Mouse (Mus musculus): ENCODE data around the gene Pik3c2g.
"Not testable (repeated sequence)": the region's sequence is repeated elsewhere in the genome, so short reads cannot be mapped to it uniquely, and the experiment has no call there.

Gene Pik3c2g

DNA sequence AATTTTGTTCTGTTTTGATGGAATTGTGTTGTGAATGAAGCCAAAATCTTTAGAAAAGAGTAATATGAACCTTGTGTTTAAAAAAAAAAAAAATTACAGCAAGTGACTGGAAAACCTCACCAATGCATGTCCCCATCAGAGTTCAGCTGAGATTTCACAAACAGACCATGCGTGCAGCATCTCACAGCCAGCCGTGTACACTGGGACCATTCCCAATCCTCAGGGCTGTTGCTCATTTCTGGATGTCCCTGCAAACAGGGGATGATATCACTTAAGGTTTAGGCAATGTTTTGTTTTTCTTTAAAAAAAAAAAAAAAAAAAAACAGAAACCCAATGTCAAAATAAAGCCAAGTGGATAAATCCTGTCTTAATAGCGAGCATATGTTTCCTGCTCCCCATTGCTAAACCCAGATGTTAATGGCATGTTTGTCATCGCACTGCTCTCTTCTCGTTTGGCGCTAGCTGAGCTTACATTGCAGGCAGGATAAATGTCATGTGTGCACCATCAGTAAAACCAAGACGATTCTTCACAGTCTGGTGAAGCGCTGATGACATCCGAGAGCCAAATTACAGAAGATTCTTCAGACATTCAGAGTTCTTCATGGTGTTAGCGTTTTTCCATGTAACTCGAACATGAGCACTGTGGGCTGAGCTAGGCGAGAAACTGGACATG lies 322.1 kb downstream of the Pik3c2g start:
- in situ Hi-C loops (cut with MboI, MseI) = no loop called here

DNA sequence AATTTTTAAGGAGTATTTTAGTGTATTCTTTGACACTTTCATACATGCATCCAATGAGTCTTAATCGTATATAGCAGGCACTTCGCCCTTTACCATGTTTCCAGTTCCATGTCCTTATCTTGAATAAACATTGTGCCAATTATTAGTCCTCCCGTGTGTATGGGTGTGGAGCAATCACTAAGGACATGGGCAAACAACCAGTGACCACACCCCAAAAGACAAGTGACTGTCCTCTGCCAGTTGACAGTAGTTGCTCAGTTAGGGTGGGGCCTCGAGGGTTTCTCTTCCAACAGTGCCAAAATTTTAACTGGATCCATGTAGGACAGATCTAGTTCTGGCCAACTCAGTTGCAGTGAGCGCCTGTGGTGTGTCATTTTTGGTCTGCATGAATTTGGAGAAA lies 341.7 kb downstream of the Pik3c2g start:
- in situ Hi-C loops (cut with MboI, MseI) = no loop called here

DNA sequence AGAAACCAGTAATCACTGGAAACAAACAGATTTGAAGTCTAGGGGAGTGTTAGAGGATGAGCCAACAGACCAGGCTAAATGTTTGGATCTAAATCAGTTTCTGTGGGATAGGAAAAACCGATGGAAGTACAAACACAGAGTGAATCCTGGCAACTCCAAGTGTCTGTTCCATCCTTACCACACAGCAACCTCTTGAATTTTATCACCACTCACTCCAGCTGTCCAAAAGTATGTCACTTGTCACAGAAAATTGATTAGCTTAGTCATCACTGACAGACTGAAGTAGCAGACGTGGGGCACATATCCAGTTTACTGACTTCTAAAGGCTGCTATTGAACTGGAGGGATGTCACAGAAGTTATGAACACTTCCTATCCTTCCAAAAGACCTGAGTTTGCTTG lies 347.8 kb downstream of the Pik3c2g start:
- in situ Hi-C loops (cut with MboI, MseI) = no loop called here

DNA sequence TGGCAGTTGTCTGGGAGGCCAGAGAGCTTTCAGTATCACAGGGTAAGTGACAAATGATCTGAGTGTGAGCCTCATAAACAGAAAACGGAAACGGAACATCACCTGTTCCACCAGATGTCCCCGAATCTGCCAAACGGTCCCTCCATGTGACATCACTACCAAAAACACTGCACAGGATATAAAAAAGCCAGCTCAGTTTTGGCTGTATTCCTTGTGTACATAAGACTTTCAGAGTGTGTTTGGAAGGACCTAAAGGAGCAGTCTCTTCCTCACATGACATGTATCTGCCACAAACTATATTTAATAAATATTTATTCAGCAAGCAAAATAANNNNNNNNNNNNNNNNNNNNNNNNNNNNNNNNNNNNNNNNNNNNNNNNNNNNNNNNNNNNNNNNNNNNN lies 350.6 kb downstream of the Pik3c2g start:
- in situ Hi-C loops (cut with MboI, MseI) = not testable (repeated sequence)

DNA sequence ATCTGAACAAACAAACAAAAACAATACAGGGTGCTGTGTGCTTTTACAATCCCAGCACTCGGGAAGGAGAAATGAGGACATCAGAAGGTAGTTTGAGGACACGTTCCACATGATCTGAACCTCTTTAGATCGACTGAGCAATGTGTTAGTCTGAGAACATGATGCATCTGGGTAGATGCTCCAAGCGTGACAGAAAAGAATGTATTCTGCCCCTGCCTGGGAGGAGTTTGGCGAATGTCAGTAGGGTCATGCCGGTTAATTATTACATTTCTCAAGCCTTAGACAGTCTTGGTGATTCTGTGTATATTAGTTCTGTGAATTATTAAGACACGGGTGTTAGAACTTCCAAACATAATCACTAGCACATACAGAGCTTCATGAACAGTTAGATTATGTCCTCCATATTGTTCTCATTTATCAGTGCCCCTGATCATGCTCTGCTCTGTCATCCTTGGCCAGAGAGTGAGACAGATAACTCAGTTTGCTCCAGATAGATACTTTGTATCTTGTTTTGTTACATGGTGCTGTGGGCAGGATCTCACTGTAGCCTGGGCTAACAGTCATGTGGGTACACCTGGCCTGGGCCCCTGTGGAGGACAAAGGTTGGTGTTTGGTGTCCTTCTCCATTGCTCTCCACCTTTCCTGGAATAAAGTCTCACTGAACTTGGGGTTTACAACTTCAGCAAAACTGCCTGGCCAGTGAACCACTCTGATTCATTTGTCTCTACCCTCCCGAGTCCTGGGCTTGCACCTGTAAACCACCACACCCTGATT lies 360.3 kb downstream of the Pik3c2g start:
- in situ Hi-C loops (cut with MboI, MseI) = no loop called here

DNA sequence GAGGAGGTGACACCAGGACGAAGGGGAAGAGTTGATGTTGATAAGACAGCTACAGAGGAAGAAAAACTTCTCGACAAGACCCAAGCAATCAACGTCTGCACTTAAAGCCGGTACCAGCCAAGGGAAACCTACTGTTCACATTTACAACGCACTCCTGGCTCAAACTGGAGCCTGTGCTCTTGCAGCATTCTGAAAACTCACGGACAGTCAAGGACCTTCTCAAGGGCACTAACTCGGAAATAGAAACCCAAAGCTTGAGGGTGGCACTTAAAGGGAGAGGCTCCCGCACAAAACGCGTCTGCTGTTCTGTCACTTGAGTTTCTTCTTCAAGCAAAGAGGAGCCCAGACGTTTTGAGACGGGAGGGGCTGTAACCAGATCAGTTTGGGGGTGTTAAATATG lies 366.6 kb downstream of the Pik3c2g start:
- in situ Hi-C loops (cut with MboI, MseI) = no loop called here

DNA sequence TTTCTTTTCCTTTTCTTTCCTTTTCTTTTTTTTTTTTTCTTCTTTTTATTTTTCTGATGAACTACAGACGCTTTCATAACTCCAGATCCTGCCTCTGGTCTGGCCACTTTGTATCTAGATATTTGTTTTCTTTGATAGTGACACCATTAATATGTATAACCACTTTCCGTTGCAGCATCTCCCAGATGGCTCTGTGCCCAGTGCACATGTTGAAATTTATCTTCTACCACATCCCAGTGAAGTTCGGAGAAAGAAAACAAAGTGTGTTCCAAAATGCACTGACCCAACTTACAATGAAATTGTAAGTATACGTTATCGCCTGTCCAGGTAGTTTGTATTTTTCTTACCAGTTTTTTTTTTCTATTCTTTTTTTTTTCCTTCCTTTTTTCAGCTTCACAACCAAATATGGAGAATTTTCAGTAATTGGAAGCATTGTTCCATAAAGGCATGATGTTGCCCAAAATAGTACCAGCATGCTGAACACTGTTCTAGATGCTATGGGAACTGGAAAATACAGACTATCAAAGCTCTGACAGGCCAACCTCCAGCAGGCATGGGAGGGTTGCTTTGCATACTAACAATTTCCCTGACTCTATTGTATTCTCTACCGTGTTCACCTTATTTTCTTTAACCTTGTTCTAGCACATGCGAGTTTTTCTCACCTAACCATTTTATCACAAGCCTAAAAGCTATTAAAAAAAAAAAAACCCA lies 370.7 kb downstream of the Pik3c2g start:
- in situ Hi-C loops (cut with MboI, MseI) = no loop called here

DNA sequence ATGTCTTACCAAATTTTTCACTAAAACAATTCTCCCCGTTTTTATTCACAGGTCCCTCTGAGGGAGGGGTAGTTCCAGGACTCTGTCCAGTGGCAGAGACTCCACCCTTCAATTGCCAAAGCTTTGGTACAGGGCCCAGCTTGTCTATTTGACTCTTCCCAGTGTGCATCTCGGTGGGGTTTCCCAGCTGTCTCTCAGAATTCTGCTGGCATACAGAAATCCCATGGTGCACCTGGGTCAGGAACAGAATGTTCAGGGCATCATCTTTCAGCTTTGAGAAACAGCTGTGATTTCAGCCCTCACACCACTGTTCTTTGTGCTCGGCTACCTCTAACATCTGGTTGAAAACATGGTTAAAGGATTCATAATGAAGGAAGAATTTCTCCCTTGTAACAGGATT lies 376.8 kb downstream of the Pik3c2g start:
- in situ Hi-C loops (cut with MboI, MseI) = no loop called here

DNA sequence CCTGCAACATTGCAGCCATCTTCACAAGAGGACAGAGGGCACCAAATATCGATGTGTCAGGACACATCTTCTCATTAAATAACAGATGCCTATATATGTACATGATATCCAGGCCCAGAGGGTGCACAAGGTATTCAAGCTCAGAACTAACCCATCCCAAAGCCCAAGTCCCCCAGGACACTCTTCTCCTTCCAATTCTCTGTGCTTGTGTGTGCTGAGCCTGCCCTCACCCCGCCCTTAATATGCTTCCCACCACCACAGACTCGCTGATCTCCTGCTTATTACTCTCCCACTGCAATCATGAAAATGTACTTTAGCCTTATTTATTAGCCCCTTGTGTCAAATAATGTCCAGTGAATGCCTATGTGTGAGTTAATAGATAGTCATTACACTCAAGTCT lies 377.9 kb downstream of the Pik3c2g start:
- in situ Hi-C loops (cut with MboI, MseI) = no loop called here

DNA sequence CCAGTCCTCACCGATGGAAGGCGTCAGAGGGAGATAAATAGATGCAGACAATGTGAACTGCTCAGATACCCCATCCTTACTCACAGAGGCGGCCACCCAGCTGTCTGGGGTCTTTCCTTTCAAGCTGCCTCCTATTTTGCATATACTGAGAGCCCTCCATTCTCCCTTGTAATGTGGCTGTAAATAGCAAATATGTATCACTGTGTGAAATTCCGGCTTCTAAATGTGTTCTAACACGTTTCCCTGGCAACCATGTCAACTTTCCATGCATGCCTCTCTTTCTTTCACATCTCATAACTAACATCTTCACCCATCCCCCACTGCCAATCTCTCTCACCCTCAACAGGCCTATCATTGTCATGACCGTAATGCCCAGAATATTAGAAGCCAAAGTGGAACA lies 379.7 kb downstream of the Pik3c2g start:
- in situ Hi-C loops (cut with MboI, MseI) = no loop called here

DNA sequence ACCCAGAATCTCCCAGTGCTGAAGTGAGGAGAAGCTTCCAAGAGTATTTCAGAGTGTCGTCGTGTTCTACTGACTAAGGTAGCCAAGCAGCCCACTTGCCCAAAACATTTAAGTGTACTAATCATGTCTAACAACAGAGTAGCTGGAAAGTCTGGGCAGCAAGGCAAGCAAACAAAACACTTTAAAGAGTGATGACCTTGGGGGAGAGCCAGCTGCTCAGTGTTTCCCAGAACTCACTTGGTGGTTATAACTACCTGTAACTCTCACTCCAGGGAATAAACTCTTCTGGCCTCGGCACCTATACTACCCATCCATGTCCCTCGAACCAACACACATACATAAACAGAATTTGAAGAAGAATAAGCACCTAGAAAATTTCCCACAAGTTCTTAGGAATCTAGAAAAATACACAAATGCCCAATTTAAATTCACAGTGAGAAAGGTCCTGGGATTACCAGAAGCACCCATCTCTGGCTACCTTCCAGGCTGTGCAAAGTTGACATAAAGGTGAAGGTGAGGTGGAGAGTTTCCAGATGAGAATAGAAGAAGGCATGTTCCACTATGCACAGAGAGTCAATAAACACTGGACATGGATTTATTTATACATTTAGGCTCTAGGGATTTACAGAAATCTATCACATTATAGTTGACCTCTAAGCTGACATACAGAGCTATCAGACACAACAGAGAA lies 384.7 kb downstream of the Pik3c2g start:
- in situ Hi-C loops (cut with MboI, MseI) = no loop called here

DNA sequence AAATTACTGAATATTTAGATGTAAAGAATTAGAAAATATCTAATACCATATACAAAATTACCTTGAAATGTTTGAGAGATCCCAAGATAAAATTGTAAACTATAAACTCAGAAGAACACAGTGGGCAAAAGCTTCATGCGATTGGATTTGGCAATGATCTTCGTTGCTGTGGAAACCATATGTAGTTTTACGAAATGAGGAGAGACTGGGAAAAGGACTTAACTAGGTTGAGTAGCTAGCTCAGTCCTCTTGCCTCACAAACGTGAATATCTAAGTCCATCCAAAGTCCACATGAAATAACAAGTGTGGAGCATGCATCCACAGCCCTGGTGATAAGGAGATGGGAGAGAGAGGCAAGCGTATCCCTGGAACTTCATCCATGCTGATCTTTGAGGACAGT lies 387.6 kb downstream of the Pik3c2g start:
- in situ Hi-C loops (cut with MboI, MseI) = no loop called here

DNA sequence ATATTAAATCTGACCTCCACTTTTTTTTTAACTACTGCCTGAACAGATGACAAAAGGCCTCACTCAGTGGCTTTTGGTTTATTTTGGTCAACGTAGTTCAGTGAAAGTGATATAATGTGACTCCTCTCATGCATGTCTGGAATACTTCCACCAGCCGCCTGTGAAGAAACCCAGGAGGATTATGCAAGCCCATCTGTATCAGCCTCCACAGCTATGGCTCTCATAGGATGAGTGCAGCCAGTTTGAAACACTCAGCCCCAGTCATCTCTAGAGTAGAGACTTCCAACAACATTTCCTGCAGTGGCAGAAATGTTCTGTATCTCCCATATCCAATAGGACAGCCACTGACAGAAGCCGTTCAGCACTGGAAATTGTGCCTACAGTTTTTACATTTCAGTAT lies 391.1 kb downstream of the Pik3c2g start:
- in situ Hi-C loops (cut with MboI, MseI) = no loop called here

DNA sequence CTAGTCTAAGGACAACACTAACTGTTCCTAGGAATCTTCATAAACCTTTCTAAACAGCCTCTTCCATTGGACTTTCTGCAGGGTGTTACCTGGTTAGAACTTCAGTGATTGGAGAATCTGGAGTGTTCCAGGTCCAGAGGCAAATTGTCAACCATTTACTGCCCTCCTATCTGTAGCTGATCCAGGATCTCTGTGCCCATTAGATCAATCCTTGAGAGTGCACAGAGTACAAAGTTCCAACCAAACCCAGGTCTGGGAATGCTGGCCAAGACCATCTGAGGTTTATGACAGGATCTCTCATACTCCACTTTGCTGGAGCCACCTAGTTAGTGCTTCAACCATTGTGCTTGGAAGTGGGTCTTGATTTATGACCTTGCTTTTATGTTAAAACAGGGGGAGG lies 394.0 kb downstream of the Pik3c2g start:
- in situ Hi-C loops (cut with MboI, MseI) = no loop called here

DNA sequence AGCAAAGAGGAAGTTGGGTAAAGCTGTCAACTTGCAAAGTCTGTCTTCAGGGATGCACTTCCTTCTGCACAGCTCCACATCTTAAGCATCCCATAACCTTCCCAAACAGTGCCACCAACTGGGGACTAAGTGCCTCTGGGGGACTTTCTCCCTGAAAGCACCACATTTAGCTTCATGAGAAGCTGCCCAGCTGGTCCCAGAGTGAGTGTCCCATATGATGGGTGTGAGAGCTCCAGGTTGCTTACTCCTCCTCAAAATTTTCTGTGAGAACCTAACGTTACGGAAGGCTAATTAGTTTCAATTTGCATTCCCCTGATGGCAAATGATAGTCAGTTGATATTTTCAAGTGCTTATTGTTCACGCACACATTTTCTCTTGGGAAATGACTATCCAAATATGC lies 397.0 kb downstream of the Pik3c2g start:
- in situ Hi-C loops (cut with MboI, MseI) = no loop called here

DNA sequence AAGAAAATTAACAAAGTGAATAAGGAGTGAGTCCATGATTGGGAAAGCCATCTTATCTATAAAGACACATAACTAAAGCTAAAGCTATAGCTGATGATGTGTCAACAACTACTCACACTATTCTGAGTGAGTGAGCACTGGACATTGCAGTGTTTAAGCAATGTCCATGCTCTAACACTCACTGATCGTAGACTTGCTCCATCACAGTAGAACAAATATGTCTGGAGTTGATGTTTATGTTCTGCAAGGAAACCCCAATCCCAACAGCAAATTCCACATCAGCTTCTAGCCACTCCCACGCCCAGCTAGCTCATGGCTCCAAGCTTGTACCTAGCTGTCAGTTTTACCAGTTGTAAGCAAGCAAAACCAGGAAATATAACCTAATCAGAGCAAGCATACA lies 399.5 kb downstream of the Pik3c2g start:
- in situ Hi-C loops (cut with MboI, MseI) = no loop called here

DNA sequence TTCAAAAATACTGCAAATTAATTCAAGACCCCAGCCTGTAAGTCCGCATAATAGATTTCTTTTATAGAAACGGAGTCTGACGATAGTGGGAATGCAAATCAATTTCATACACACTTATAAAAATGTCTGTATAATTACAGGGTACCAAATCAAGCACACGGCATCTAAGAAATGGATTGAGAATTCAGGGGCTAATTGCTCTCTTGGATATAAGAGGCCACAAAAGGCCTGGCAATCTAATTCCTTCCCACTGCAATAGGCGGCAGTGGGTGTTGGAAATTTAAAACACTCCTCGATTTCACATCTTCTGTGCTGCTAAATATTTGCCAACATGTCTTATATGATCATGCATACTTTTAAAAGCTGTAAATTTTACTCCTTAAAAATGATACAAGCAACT lies 402.1 kb downstream of the Pik3c2g start:
- in situ Hi-C loops (cut with MboI, MseI) = no loop called here

DNA sequence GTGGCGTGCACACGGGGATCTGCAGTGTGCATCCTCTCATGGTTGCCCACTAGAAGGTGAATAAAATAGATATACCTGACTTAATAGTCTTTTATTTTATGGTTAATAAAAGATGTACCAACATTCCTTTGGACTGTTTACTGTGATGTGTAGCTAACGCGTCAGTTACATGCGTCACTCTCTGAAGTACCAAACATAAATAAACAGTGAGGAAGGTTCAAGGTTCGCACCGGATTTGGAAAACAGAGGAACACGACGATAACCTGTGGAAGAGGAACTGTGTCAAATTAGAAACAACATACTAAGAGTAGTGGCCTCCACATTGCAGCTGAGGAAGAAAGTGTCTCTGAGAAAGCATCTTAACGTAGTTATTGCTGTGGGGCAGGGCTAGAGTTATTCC lies 402.6 kb downstream of the Pik3c2g start:
- in situ Hi-C loops (cut with MboI, MseI) = no loop called here

DNA sequence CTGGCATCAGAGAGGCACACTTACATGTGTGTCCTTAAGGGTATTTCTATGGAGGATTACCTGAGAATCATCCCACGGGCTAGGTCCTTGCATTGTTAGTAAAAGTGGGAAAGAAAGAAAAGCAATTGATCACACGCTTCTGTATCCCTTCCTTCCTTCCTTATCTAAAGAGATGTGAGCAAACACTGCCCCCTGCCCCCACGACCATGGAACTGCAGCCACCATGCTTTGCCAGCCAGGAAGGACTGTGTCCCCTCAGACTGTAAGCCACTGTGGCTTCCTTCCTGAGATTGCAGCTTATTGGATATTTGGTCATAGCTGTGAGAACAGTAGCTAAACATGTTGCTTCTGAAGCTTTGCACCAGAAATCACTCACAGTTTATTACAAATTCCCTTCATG lies 418.2 kb downstream of the Pik3c2g start:
- in situ Hi-C loops (cut with MboI, MseI) = no loop called here

Data from regulatory T cell (primary cell).